Mouse (Mus musculus): ENCODE data around the gene Ddx21. TPM values are rescaled to one million over a fixed set of nuclear protein-coding genes. Genes with fewer than 3 reads are reported as not detected.
"Not testable (repeated sequence)": the region's sequence is repeated elsewhere in the genome, so short reads cannot be mapped to it uniquely, and the experiment has no call there.

Ddx21 gene
- polyA plus RNA-seq, 1 experiment from 2014 or later = 25.3 TPM

DNA sequence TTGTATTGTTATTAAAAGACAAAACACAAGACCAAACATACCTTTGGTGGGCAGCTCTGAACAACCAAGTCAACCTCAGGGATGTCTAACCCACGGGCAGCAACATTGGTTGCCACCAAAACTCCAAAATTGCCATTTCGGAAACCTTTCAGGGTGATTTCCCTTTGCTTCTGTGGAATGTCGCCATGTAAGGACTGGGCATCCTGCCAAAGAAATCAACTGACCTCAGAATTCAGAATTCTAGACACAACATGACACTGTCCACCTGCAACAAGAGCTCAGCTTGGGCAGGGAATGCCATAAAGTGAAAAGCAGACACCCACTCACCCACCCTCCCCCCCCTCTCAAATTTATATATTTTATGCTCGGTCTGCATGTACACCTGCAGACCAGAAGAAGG lies 13.5 kb downstream of the Ddx21 start:
- no peaks in the 10 kb centered on the region for H3K9me3 ChIP-seq (replicated peaks)
- ATAC-seq (ENCODE audit: low FRiP score) = no peak
- H3K27me3 ChIP-seq = no peaks in the 10 kb centered on the region
- H3K27ac ChIP-seq = no peak overlapping the region
- H3K4me2 ChIP-seq (replicated peaks) = no peak overlapping the region
- no peak overlapping the region for H3K9ac ChIP-seq
- 81% methylated on average over 4 of the region's 4 CpGs for WGBS
- no peak overlapping the region for H3K4me3 ChIP-seq
- H3K4me1 ChIP-seq = no peaks in the 10 kb centered on the region
- H3K36me3 ChIP-seq = peaks cover 92% of the 10 kb centered on the region

DNA sequence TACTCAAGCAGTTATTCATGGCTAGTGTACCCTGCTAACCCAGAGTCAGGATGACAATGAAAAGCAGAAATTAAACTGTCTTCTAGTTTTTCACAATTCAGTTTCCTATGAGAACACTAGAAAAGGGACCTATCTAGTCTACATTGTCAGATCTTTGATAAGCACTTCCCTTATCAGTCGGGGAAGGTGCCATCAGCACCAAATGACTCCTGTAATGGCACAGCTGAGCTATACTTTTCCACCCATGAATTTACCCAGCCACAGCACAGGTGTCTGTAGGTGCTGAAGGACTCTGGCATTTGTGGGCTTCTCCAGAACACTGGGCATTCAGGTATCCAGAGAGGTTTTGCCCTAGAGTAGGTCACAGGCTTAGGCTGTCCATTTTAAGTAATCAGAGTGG lies 18.8 kb downstream of the Ddx21 start:
- Histone ChIP-seq H3K4me3 (no peak overlapping the region), H3K4me1 (peaks cover 2% of the 10 kb centered on the region; the same call in 1 of the 2 replicates), H3K27ac (no peak overlapping the region), H3K4me2 (replicated peaks) (no peak overlapping the region), H3K9ac (no peak overlapping the region), H3K27me3 (no peaks in the 10 kb centered on the region), H3K36me3 (peaks cover 77% of the 10 kb centered on the region), H3K9me3 (replicated peaks) (no peaks in the 10 kb centered on the region)
- no peak for ATAC-seq (ENCODE audit: low FRiP score)
- WGBS = 85% methylated on average over 1 of the region's 1 CpGs

DNA sequence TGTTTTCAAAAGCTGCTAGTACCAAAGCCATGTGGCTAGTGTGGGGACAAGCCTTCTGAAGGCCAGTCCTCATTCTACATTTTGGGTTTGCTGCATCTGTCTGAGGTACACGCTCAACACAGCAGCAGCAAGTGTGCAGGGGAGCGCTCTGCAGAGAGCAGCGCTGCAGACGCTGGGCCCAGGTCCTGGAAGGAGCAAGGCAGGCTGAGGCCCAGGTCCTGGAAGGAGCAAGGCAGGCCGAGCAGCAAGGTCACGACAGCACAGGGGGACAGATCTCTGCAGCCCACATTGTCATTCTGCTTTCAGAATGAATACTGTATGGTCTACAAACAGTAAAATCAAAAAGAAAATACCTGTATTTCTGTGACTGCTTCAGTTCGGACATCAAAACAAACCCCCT lies 19.4 kb downstream of the Ddx21 start:
- Histone ChIP-seq H3K9ac (no peak overlapping the region), H3K4me1 (peaks cover 2% of the 10 kb centered on the region; the same call in 1 of the 2 replicates), H3K27me3 (no peaks in the 10 kb centered on the region), H3K4me3 (no peak overlapping the region), H3K4me2 (replicated peaks) (no peak overlapping the region), H3K36me3 (peaks cover 71% of the 10 kb centered on the region), H3K27ac (no peak overlapping the region), H3K9me3 (replicated peaks) (no peaks in the 10 kb centered on the region)
- 87% methylated on average over 7 of the region's 7 CpGs for WGBS
- ATAC-seq (ENCODE audit: low FRiP score) = no peak

DNA sequence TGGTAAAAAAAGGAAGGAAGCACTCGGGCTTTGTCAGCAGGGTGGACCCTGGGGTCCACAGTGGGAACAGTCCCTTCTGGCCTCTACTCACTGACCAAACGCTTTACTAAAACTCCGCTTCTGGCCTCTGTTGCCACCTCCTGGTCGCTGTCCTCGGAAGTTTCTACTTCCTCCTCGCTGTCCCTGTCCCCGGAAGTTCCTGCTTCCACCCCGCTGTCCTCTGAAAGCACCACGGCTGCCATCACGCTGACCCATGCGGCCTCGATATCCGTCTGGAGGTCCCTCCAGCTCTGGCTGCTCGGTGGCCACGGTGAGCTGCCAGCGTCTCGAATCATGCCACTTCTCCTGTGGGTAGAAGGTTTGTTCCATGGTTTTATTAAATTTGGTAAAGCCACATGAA lies 19.8 kb downstream of the Ddx21 start:
- Histone ChIP-seq H3K27ac (no peak overlapping the region), H3K4me2 (replicated peaks) (no peak overlapping the region), H3K4me1 (peaks cover 6% of the 10 kb centered on the region), H3K4me3 (no peak overlapping the region), H3K27me3 (no peaks in the 10 kb centered on the region), H3K36me3 (peaks cover 67% of the 10 kb centered on the region), H3K9ac (no peak overlapping the region), H3K9me3 (replicated peaks) (no peaks in the 10 kb centered on the region)
- WGBS = 93% methylated on average over 17 of the region's 17 CpGs
- ATAC-seq (ENCODE audit: low FRiP score) = no peak

DNA sequence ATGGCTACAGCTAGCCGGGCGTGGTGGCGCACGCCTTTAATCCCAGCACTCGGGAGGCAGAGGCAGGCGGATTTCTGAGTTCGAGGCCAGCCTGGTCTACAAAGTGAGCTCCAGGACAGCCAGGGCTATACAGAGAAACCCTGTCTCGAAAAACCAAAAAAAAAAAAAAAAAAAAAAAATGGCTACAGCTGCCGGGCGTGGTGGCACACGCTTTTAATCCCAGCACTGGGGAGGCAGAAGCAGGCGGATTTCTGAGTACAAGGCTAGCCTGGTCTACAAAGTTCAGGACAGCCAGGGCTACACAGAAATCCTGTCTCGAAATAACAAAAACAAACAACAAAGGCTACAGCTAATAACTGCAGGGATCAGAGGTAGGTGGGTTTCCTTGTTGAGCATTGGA lies 23.0 kb downstream of the Ddx21 start:
- not testable (repeated sequence) for H3K4me2 ChIP-seq (replicated peaks)
- peaks cover 48% of the 10 kb centered on the region for H3K36me3 ChIP-seq

DNA sequence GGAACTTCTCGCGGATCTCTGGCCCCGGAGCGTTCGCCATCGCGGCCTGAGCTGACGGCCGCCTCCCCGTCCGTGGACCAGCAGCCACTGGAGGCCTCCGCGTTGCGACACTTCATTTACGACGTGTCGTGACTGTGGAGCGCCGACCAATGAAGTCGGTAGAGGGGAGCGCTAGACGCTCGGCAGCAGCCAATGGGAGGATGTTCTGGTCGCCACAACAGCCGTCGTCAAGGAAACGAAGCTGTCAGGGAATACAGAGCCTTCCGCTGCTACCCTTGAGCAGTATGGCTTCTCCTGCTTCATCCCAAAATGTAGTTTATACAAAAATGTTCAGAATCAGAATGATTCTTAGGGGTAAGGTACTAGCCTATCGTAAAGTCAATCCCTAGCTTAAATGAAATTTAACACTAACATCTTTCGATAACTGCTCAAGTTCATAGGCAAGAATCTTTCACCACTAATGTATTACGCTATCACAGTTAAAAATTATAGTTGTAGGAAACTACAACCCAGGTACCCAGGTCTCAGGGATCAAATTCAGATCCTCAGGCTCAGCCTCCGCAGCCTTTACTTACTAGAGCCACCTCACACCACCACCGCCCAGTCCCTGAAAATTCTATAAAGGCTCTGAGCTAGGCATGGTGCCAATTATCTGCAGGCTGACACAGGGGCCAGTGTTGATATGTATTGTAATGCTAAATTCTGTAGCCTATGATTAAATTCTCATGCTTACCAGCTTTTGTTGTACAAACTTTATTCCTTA lies 23.6 kb downstream of the Ddx21 start, which contains the start of gene Kif1bp:
Kif1bp (minus strand) TSS at position 120 of the 763 bp plus-strand sequence.
- ATAC-seq (ENCODE audit: low FRiP score) = peak; percentile 99
- peaks cover 15% of the 10 kb centered on the region for H3K4me1 ChIP-seq
- peak within 1 kb of the TSS; percentile 82 for H3K27ac ChIP-seq
- H3K27me3 ChIP-seq = no peaks in the 10 kb centered on the region
- 5% methylated on average over 33 of the region's 33 CpGs for WGBS
- H3K4me3 ChIP-seq = peak within 1 kb of the TSS; percentile 76
- H3K9ac ChIP-seq = peak within 1 kb of the TSS; percentile 93
- H3K4me2 ChIP-seq (replicated peaks) = peak within 1 kb of the TSS; percentile 88
- H3K36me3 ChIP-seq = peaks cover 48% of the 10 kb centered on the region
- H3K9me3 ChIP-seq (replicated peaks) = no peaks in the 10 kb centered on the region

More for the DNA sequence above, 23.0 kb downstream of the Ddx21 start:
- peaks cover 15% of the 10 kb centered on the region for H3K4me1 ChIP-seq
- not testable (repeated sequence) for ATAC-seq (ENCODE audit: low FRiP score); H3K9ac ChIP-seq; H3K27me3 ChIP-seq; H3K4me3 ChIP-seq; H3K27ac ChIP-seq; H3K9me3 ChIP-seq (replicated peaks)
- WGBS = 90% methylated on average over 12 of the region's 13 CpGs

DNA sequence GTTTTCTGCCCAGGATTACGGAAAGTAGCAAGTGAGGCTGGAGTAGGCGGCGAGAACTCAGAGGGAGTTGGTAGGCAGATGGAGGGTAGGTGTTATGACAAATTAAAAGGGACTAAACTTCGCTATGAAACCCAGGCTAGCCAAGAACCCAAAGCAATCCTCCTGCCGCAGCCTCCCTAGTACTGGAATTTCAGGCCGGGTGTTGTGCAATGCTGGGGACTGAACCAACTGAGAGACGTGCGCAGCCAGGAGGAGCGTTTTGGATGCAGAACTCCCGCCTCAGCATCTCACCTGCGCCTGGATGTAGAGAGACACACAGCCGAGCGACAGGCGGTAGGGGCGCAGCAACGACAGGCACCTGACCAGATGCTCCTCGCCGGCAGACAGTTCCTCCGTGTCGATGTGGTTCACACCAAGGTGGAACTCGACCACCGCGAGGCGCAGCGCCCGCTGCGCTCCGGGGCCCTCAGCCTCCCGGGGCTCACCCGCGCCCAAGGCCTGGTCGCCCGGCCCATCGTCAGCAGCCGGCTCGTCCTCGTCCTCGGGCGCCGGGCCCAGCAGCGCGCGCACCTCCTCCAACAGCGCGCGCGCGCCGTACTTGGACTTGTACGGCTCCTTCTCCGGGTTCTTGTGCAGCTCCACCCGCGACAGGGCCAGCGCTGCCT lies 24.3 kb downstream of the Ddx21 start:
- Histone ChIP-seq H3K27me3 (no peaks in the 10 kb centered on the region), H3K36me3 (peaks cover 47% of the 10 kb centered on the region), H3K27ac (peak overlapping the region; percentile 82), H3K9me3 (replicated peaks) (no peaks in the 10 kb centered on the region), H3K4me3 (peak overlapping the region; percentile 76), H3K9ac (peak overlapping the region; percentile 93), H3K4me2 (replicated peaks) (peak overlapping the region; percentile 88), H3K4me1 (peaks cover 15% of the 10 kb centered on the region)
- ATAC-seq (ENCODE audit: low FRiP score) = peak; percentile 82
- WGBS = 1% methylated on average over 54 of the region's 54 CpGs

DNA sequence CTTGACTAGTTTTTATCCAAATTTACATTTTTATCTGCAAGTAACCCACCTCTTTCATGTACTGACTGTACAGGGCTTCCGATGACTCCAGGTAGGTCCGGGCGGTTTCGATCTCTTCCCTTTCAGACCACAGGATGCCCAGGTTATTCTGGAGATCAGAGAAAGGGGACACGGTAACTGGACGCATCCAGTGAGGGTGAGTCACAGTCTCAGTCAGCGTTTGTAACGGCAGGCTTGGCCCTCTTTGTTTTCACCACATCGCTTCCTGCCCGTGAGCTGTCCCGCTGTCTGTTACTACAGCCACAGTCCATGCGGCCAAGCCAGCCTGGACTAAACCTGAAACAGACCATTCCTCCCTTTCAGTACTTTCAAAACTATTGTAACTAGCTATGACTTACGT lies 27.1 kb downstream of the Ddx21 start:
- H3K4me2 ChIP-seq (replicated peaks) = no peak overlapping the region
- 91% methylated on average over 13 of the region's 13 CpGs for WGBS
- peaks cover 43% of the 10 kb centered on the region for H3K36me3 ChIP-seq
- no peaks in the 10 kb centered on the region for H3K9me3 ChIP-seq (replicated peaks)
- H3K9ac ChIP-seq = no peak overlapping the region
- ATAC-seq (ENCODE audit: low FRiP score) = no peak
- H3K27me3 ChIP-seq = no peaks in the 10 kb centered on the region
- H3K27ac ChIP-seq = no peak overlapping the region
- H3K4me1 ChIP-seq = peaks cover 15% of the 10 kb centered on the region
- H3K4me3 ChIP-seq = no peak overlapping the region

DNA sequence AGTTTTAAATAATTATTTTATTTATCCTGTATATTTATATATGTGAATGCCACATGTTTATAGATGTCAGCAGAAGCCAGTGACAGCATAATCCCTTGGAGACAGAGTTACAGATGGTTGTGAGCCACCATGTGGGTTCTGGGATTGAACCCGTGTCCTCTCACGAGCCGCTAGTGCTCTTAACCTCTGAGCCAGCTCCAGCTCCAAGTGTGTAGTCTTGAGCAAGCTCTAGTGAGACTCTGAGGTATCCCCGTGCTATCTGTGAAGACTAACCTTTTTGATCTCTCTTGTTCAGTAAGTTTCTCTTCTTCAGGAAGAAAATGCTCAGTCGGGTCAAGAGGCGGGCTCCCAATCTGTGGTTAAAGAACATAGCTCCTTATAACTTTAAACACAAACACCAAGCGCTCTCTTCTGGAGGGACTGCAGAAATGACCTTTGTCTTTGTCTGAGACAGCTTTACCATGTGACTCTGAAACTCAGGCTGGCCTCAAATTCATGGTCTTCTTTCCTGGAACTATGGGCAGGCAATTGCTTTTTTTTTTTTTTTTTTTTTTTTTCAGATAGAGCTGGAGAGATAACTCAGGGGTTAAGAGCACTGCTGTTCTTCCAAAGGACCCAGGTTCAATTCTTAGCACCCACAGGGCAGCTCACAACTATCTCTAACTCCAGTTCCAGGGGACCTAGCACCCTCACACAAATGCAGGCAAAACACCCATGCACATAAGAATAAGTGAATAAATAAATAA lies 31.8 kb downstream of the Ddx21 start:
- Histone ChIP-seq H3K36me3 (peaks cover 84% of the 10 kb centered on the region), H3K27ac (no peak overlapping the region), H3K9me3 (replicated peaks) (no peaks in the 10 kb centered on the region), H3K4me2 (replicated peaks) (no peak overlapping the region), H3K27me3 (no peaks in the 10 kb centered on the region), H3K9ac (no peak overlapping the region), H3K4me1 (no peaks in the 10 kb centered on the region), H3K4me3 (no peak overlapping the region)
- ATAC-seq (ENCODE audit: low FRiP score) = no peak
- WGBS = 93% methylated on average over 7 of the region's 7 CpGs

DNA sequence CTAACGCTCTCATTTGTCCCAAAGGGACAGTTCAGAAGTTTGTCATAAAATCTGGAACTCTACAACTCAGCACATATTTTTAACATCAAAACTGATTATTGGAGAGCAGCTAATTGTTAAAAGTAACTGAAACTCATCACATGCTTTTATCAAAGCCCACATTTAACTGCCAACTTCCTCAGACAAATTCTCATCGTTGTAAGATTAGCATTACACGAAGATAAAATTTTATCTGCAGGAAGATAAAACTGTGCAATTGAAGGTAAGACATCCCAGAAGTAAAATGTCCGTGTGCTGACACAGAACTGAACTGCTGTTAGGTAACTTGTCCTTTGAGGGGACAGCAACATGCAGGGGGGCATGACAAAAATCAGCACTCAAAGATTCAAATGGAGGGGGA lies 33.2 kb downstream of the Ddx21 start:
- WGBS = 93% methylated on average over 4 of the region's 4 CpGs
- no peaks in the 10 kb centered on the region for H3K27me3 ChIP-seq

DNA sequence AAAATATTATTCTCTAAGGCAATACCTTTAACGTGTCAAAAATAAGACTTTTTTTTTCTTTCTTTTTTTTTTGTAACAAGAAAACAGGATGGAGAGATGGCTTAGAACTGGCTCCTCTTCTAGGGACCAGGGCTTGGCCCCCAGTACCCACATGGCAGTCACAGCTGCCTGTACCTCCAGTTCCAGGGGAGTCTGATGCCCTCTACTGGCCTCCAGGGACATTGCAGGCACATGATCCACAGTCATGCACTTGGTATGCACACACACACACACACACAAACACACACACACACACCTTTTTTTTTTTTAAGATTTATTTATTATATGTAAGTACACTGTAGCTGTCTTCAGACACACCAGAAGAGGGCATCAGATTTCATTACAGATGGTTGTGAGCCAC lies 44.3 kb downstream of the Ddx21 start:
- Histone ChIP-seq H3K4me1 (no peaks in the 10 kb centered on the region), H3K9ac (no peak overlapping the region), H3K27ac (no peak overlapping the region), H3K4me2 (replicated peaks) (no peak overlapping the region), H3K27me3 (no peaks in the 10 kb centered on the region), H3K4me3 (no peak overlapping the region), H3K36me3 (peaks cover 60% of the 10 kb centered on the region), H3K9me3 (replicated peaks) (no peaks in the 10 kb centered on the region)
- WGBS = 88% methylated on average over 1 of the region's 1 CpGs
- no peak for ATAC-seq (ENCODE audit: low FRiP score)

More for the DNA sequence above, 33.2 kb downstream of the Ddx21 start:
- H3K9ac ChIP-seq = no peak overlapping the region
- ATAC-seq (ENCODE audit: low FRiP score) = no peak
- no peaks in the 10 kb centered on the region for H3K9me3 ChIP-seq (replicated peaks)
- no peak overlapping the region for H3K4me2 ChIP-seq (replicated peaks)
- no peak overlapping the region for H3K4me3 ChIP-seq
- no peaks in the 10 kb centered on the region for H3K4me1 ChIP-seq
- no peak overlapping the region for H3K27ac ChIP-seq
- peaks cover 86% of the 10 kb centered on the region for H3K36me3 ChIP-seq

DNA sequence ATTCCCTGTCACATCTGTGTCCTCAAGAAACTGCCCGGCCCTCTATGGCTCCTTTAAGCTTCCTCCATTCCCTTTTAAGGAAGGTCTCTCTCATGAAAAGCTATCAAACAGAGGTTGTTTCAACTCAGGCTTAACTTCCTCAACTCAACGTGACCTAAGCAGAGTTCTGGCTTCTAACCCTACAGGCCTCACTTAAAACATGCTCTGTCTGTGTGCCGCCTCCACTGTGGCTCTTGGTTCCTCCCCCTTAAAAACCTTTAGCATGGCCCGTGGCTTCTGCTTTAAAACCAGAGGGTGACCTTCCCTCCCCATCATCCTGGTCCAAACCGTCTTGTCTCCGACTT lies 45.6 kb downstream of the Ddx21 start:
- Histone ChIP-seq H3K4me2 (replicated peaks) (no peak overlapping the region), H3K27ac (no peak overlapping the region), H3K4me3 (no peak overlapping the region), H3K4me1 (no peaks in the 10 kb centered on the region), H3K27me3 (no peaks in the 10 kb centered on the region), H3K9me3 (replicated peaks) (no peaks in the 10 kb centered on the region), H3K36me3 (peaks cover 48% of the 10 kb centered on the region), H3K9ac (no peak overlapping the region)
- 94% methylated on average over 6 of the region's 6 CpGs for WGBS
- ATAC-seq (ENCODE audit: low FRiP score) = no peak
